Mouse (Mus musculus): ENCODE measurements around the gene Bicd2.

DNA sequence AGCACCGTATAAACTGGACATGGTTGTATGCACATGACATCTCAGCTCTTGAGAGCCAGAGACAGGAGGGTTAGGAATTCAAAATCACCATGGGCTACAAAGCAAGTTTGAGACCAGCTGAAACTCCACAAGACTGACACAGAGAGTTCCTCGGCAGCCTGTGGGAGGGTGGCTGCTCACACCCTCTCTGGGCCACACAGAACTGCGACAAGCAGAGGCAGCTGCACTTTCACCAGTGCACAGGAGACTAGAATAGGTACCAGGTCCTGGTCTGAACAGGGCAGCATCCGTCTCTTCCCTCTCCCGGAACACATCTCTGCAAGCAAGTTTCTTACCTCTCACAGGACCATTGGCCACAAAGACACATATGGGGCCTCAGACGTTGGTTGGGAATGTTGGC lies 23.9 kb upstream of the Bicd2 start:
- TF ChIP-seq MAFK (IDR thresholded peaks at IDR 0.05; ENCODE audit: insufficient read depth, low read depth, low read length): no peak
- no peak for TF ChIP-seq ZC3H11A (IDR thresholded peaks at IDR 0.05; ENCODE audit: borderline replicate concordance, low read depth, low read length)
- no peak for TF ChIP-seq ZNF384 (IDR thresholded peaks at IDR 0.05; ENCODE audit: low read depth, low read length)
- no peak for TF ChIP-seq CHD2 (IDR thresholded peaks at IDR 0.05; ENCODE audit: low read depth, low read length)
